Mouse (Mus musculus) activated CD4-positive, CD25-positive, alpha-beta regulatory T cell, adult 4 months (primary cell): ENCODE measurements around the gene Lrrc52. TPM values are rescaled to one million over a fixed set of nuclear protein-coding genes. Genes with fewer than 3 reads are reported as not detected.

Source experiments
- ATAC-seq: one replicate; pipeline ENCODE4 v1.8.0; 2017
- polyA plus RNA-seq, 2 experiments: library from polyadenylated mRNA; unstranded; fragments of 100-300 nt; shearing (Covaris generic); gene quantifications; one replicate each; pipeline ENCODE4 v1.2.1; 2017

Gene Lrrc52
- polyA plus RNA-seq = not detected

GRCm38 (mm10) chr1:167466765-167467426 is at the start of gene Lrrc52:
Lrrc52 (minus strand) TSS chr1:167466780.
- ATAC-seq = no peak

GRCm38 (mm10) chr1:167511621-167512020 is 45.0 kb upstream of the Lrrc52 start:
- ATAC-seq = no peak

GRCm38 (mm10) chr1:167506048-167506447 is 39.5 kb upstream of the Lrrc52 start:
- ATAC-seq = no peak

GRCm38 (mm10) chr1:167505427-167505826 is 38.8 kb upstream of the Lrrc52 start:
- ATAC-seq = no peak

- ATAC-seq = no peak
Observed at GRCm38 (mm10) chr1:167499097-167499850, 32.7 kb upstream of the Lrrc52 start.

GRCm38 (mm10) chr1:167497991-167498390 is 31.4 kb upstream of the Lrrc52 start:
- ATAC-seq = no peak

GRCm38 (mm10) chr1:167497560-167497959 is 31.0 kb upstream of the Lrrc52 start:
- ATAC-seq = no peak

- no peak for ATAC-seq
Observed at GRCm38 (mm10) chr1:167491501-167491900, 24.9 kb upstream of the Lrrc52 start.

GRCm38 (mm10) chr1:167487933-167488332 is 21.4 kb upstream of the Lrrc52 start:
- ATAC-seq = no peak

- ATAC-seq = no peak
Observed at GRCm38 (mm10) chr1:167486959-167487680, 20.5 kb upstream of the Lrrc52 start.

- ATAC-seq = no peak
Observed at GRCm38 (mm10) chr1:167482863-167483262, 16.3 kb upstream of the Lrrc52 start.

GRCm38 (mm10) chr1:167473585-167473984 is 7.0 kb upstream of the Lrrc52 start:
- ATAC-seq = no peak

- ATAC-seq = no peak
Observed at GRCm38 (mm10) chr1:167467916-167468315, 1.3 kb upstream of the Lrrc52 start.

GRCm38 (mm10) chr1:167457311-167457710 is 9.3 kb downstream of the Lrrc52 start:
- no peak for ATAC-seq

- no peak for ATAC-seq
Observed at GRCm38 (mm10) chr1:167453048-167453447, 13.5 kb downstream of the Lrrc52 start.

- no peak for ATAC-seq
Observed at GRCm38 (mm10) chr1:167452456-167452855, 14.1 kb downstream of the Lrrc52 start.

- no peak for ATAC-seq
Observed at GRCm38 (mm10) chr1:167448598-167448997, 18.0 kb downstream of the Lrrc52 start.

- no peak for ATAC-seq
Observed at GRCm38 (mm10) chr1:167448088-167448487, 18.5 kb downstream of the Lrrc52 start.

- ATAC-seq = no peak
Observed at GRCm38 (mm10) chr1:167446516-167446915, 20.1 kb downstream of the Lrrc52 start.

- no peak for ATAC-seq
Observed at GRCm38 (mm10) chr1:167445167-167445566, 21.4 kb downstream of the Lrrc52 start.

GRCm38 (mm10) chr1:167438231-167438885 is 28.2 kb downstream of the Lrrc52 start:
- no peak for ATAC-seq

- no peak for ATAC-seq
Observed at GRCm38 (mm10) chr1:167437091-167437490, 29.5 kb downstream of the Lrrc52 start.
